22 mouse cellular contexts compared by ENCODE assay signal in genomic region chr1:35960844-35961243, GRCm38 (mm10).
DNase-seq lines count a peak whose midpoint lies in the region; ATAC-seq lines count a peak whose summit lies in the region.
"Had no signal": no experiment of that assay in that cellular context is flagged by ENCODE, and none has a peak within 500 bp of the region (broad histone marks: within the 10 kb centered on the region; RNA-seq: fewer than 3 reads in every experiment).

No protein-coding gene starts in this region.

- no peak overlapping the region for H3K27ac ChIP-seq in heart, embryonic 12.5 days (ENCODE audit: poor library complexity, severe bottlenecking)
- no peak overlapping the region for H3K27ac ChIP-seq in kidney, embryonic 15.5 days
- 0 out of 2 replicates have a peak overlapping the region, but pooled peaks have one; percentile 6 for H3K27ac ChIP-seq in midbrain, embryonic 10.5 days (replicated peaks)
- no peak overlapping the region for H3K27ac ChIP-seq in midbrain, embryonic 15.5 days
- H3K27ac ChIP-seq: embryonic facial prominence, embryonic 12.5 days; forebrain, embryonic 12.5 days; heart, adult 2 months; heart, embryonic 13.5 days; hindbrain, embryonic 14.5 days had no signal

- peaks cover 7% of the 10 kb centered on the region for H3K4me1 ChIP-seq in heart, embryonic 12.5 days (replicated peaks)
- peaks cover 8% of the 10 kb centered on the region; the same call in 1 of the 2 replicates for H3K4me1 ChIP-seq in kidney, embryonic 15.5 days
- peaks cover 15% of the 10 kb centered on the region for H3K4me1 ChIP-seq in midbrain, embryonic 10.5 days
- peaks cover 8% of the 10 kb centered on the region; the same call in 1 of the 2 replicates for H3K4me1 ChIP-seq in midbrain, embryonic 15.5 days

- H3K9ac ChIP-seq in heart, embryonic 12.5 days: 0 out of 2 replicates have a peak overlapping the region, but pooled peaks have one; percentile 14
- no peak overlapping the region for H3K9ac ChIP-seq in kidney, embryonic 15.5 days
- H3K9ac ChIP-seq in midbrain, embryonic 15.5 days: no peak overlapping the region
- H3K9ac ChIP-seq: embryonic facial prominence, embryonic 12.5 days; forebrain, embryonic 12.5 days; heart, embryonic 13.5 days; hindbrain, embryonic 14.5 days had no signal

- H3K36me3 ChIP-seq in heart, embryonic 12.5 days: no peaks in the 10 kb centered on the region
- H3K36me3 ChIP-seq in kidney, embryonic 15.5 days: no peaks in the 10 kb centered on the region
- H3K36me3 ChIP-seq in midbrain, embryonic 10.5 days: no peaks in the 10 kb centered on the region
- H3K36me3 ChIP-seq in midbrain, embryonic 15.5 days (replicated peaks): no peaks in the 10 kb centered on the region
- H3K36me3 ChIP-seq: embryonic facial prominence, embryonic 12.5 days; forebrain, embryonic 12.5 days; G1E; heart, embryonic 13.5 days had no signal

- WGBS in heart, embryonic 12.5 days: 87% methylated on average over 2 of the region's 2 CpGs
- WGBS in kidney, embryonic 15.5 days: 55% methylated on average over 2 of the region's 2 CpGs
- WGBS in midbrain, embryonic 10.5 days: 88% methylated on average over 2 of the region's 2 CpGs
- 90% methylated on average over 2 of the region's 2 CpGs for WGBS in midbrain, embryonic 15.5 days

- intact Hi-C loops in heart, postnatal 14 days (cut with DNase I): no loop called here

- H3K4me2 ChIP-seq in heart, embryonic 12.5 days: no peak overlapping the region
- no peak overlapping the region for H3K4me2 ChIP-seq in kidney, embryonic 15.5 days
- H3K4me2 ChIP-seq in midbrain, embryonic 15.5 days: no peak overlapping the region
- H3K4me2 ChIP-seq: embryonic facial prominence, embryonic 12.5 days; forebrain, embryonic 12.5 days; heart, embryonic 13.5 days; hindbrain, embryonic 14.5 days had no signal

- no peaks in the 10 kb centered on the region for H3K27me3 ChIP-seq in heart, embryonic 12.5 days (replicated peaks)
- H3K27me3 ChIP-seq in kidney, embryonic 15.5 days: no peaks in the 10 kb centered on the region
- no peaks in the 10 kb centered on the region for H3K27me3 ChIP-seq in midbrain, embryonic 10.5 days (ENCODE audit: low read depth, poor library complexity, severe bottlenecking)
- no peaks in the 10 kb centered on the region for H3K27me3 ChIP-seq in midbrain, embryonic 15.5 days (replicated peaks)
- H3K27me3 ChIP-seq: embryonic facial prominence, embryonic 12.5 days; forebrain, embryonic 12.5 days; heart, embryonic 13.5 days had no signal

- peak; percentile 27 for DNase-seq in cerebellum, adult 9-10 months
- DNase-seq in cerebellum, adult 18-20 months: no peak
- DNase-seq in heart, postnatal 14 days: no peak
- DNase-seq in kidney, postnatal 10 days: no peak
- no peak for DNase-seq in midbrain, embryonic 10.5 days (ENCODE audit: low spot score)
- DNase-seq: adrenal gland, adult 8-10 months; B cell, adult 2 months; cerebellum, adult 11-12 months; embryo, embryonic 11 days; gastrocnemius, postnatal 10 days; heart, adult 2 months; heart, postnatal 4 days had no signal

- no peak for ATAC-seq in heart, embryonic 12.5 days (ENCODE audit: insufficient number of reproducible peaks, low FRiP score)
- ATAC-seq in kidney, embryonic 15.5 days (replicated peaks; ENCODE audit: low FRiP score): peak; percentile 87
- ATAC-seq in midbrain, embryonic 15.5 days (replicated peaks): no peak
- ATAC-seq: CD4-positive, CD25-positive, alpha-beta regulatory T cell, adult 4 months; forebrain, embryonic 16.5 days had no signal

- no peak overlapping the region for H3K4me3 ChIP-seq in heart, embryonic 12.5 days
- no peak overlapping the region for H3K4me3 ChIP-seq in kidney, embryonic 15.5 days (replicated peaks)
- no peak overlapping the region for H3K4me3 ChIP-seq in midbrain, embryonic 10.5 days
- no peak overlapping the region for H3K4me3 ChIP-seq in midbrain, embryonic 15.5 days
- H3K4me3 ChIP-seq: embryonic facial prominence, embryonic 12.5 days; forebrain, embryonic 12.5 days; heart, adult 2 months; heart, embryonic 13.5 days had no signal

- peaks cover 7% of the 10 kb centered on the region for H3K9me3 ChIP-seq in heart, embryonic 12.5 days (replicated peaks)
- no peaks in the 10 kb centered on the region for H3K9me3 ChIP-seq in kidney, embryonic 15.5 days (replicated peaks)
- H3K9me3 ChIP-seq in midbrain, embryonic 10.5 days (replicated peaks): peaks cover 9% of the 10 kb centered on the region
- H3K9me3 ChIP-seq in midbrain, embryonic 15.5 days: no peaks in the 10 kb centered on the region
